Mouse (Mus musculus) olfactory bulb, adult 2 months (tissue): ENCODE data around the gene D6Ertd527e.

Experiments
- CTCF ChIP-seq: fragments of 200-500 bp; IDR thresholded peaks from 2 replicates; pipeline ENCODE4 v1.5.1; 2012; ENCODE audit warnings: low read depth, mild to moderate bottlenecking, low read length, moderate library complexity; ENCODE audit not compliant: insufficient read depth
- POLR2A ChIP-seq: fragments of 200-500 bp; IDR thresholded peaks from 2 replicates; pipeline ENCODE4 v1.6.1; 2012; ENCODE audit warnings: mild to moderate bottlenecking, low read depth, low read length, moderate library complexity; ENCODE audit not compliant: insufficient read depth

DNA sequence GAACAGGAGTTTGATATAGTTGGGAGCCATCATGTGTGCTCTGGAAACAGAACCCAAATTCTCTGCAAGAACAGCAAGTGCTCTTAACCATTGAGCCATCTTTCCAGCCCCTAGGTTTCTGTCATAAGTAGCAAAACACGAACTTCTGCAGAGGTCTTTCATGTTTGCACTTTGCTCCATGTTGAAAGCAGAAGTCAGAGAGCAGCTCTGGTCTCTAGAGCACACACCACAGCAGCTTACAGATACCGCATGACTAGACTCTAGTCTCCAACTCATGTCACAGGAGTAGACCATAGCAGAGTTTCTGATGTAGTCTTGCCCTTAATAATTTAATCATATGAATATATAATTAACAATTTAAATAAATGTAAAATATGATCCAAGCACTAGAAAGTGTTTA, 36.3 kb upstream of the D6Ertd527e start:
- TF ChIP-seq CTCF (no peak), POLR2A (no peak)
